Mouse (Mus musculus) megakaryocyte progenitor cell, adult 5-6 weeks (primary cell): ENCODE measurements at regions not wholly inside any gene's neighbourhood (a gene's known extent, or its start where the extent isn't known, plus 50 kb on each side); places are given as distances from the start of the nearest gene placed in this dataset.

ENCODE experiments used
- ATAC-seq: replicated peaks from 2 replicates; pipeline ENCODE4 v1.8.0; 2016; ENCODE audit warnings: mild to moderate bottlenecking, moderate TSS enrichment, inconsistent platforms; ENCODE audit not compliant: poor library complexity

GRCm38 (mm10) chr6:98767858-98768336 is 425.3 kb upstream of the Gm765 start:
- ATAC-seq, result no peak

GRCm38 (mm10) chr6:98754487-98754886 is 411.9 kb upstream of the Gm765 start:
- ATAC-seq, result no peak

DNA sequence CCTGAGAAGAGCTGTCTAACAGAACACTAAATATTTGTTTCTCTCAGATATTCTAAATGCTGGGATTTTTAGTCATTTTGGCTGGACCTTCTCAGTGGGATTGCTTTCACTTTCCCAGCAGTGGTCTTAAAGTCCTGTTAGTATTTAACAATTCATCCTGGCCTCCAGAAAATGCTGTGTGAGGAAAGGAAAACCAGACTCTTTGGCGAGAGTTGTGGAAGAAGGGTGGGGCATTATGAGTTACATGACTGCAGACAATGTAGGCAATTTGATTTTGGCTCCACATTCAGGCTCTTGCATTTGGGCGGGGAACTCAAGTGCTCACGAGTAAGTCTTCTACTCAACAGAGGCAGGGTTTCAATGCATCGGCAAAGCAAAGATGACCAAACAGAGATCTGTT is 406.1 kb upstream of the Gm765 start:
- no peak for ATAC-seq

DNA sequence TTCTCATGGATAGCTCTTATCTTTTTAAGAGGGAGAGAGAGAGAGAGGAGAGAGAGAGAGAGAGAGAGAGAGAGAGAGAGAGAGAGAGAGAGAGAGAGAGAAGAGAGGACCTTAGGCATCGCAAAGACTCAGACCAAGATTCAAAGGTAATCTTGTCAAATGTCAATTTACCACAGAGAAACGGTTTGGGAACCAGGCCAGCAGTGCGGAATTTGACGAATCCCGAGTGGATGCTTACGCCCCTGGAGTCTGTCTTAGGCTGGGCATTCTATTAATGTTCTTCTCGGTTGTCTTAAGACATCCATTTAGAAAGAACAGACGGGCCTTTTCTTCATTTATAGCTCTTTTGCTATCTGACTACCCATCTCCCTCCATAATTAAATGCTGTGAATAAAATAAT is 404.4 kb upstream of the Gm765 start:
- no peak for ATAC-seq

DNA sequence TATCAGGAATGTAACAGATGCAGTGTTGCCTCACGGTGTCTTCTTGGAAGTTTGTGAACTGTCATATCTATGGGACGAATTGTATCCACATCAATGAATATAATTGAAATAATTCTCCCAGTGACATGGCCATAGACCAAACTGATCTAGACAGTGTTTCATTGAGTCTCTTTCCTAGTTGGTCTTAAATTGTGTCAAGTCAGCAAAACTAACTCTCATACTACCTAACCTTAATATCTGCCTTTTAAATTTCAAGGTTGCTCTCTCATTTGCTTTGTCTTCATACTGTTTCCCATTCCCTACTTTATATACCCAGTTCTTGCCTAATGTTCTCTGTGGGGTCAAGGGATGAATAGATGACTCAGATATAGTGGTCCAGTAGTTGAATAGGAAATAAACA is 397.9 kb upstream of the Gm765 start:
- ATAC-seq, result no peak

- 0 out of 2 replicates have a peak, but pooled peaks have one; percentile 38 for ATAC-seq
These were observed 388.5 kb upstream of the Gm765 start for GRCm38 (mm10) chr6:98731010-98731530.

GRCm38 (mm10) chr6:98726605-98727144 is 384.1 kb upstream of the Gm765 start:
- ATAC-seq, result peak; percentile 98

DNA sequence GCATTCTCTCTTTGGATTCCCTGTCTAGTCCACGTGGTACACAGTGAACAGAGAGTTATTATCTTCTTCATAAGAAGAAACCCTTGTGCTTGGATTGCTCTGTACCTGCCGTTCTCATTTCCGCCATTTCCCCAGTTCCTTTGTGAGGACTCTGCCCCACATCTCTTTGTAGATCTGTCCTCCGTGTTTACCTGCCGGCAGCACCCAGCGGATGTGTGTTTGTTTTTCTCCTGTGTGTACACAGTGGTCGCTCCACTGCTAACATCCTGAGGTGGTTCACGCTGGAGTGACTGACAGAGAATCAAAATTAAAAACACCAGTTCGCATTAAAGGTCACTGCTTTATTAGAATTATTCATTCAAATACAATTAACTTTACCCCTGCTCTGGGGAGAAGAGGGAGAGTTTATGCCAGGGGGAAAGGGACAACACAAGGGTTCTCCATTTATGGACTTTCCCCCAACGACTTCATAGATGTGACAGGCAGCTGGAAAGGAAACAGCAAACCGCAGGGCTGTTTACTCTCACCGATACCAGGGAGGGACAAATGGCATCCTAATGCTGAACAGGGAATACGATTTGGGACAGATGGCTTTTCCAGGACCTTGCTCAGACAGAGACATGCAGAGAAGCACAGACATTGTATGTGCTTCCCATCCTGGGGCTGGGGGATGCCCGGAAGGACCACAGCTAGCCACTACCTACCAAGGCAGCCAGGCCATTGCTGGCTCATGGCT is 362.5 kb upstream of the Gm765 start:
- ATAC-seq, result no peak

DNA sequence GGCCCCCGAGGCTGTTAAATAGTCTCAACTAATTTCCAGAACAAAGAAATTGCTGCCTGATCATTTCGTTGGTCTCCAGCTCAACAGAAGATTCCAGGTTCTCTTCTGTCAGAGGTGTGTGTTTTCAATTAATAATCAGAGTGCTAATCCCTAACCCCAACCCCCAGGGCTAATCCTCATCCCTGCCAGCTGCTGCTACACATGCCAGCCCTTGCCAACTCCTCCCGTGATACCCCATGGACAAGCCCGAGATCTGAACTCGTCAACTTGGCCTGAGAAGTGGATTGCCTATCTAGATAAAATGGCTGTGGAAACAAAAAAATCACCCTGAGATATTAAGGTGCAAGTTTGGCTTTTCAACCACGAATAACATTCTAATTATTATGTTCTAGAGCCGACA is 355.0 kb upstream of the Gm765 start:
- no peak for ATAC-seq

- ATAC-seq, result no peak
These were observed 350.9 kb upstream of the Gm765 start for GRCm38 (mm10) chr6:98693411-98693810.

DNA sequence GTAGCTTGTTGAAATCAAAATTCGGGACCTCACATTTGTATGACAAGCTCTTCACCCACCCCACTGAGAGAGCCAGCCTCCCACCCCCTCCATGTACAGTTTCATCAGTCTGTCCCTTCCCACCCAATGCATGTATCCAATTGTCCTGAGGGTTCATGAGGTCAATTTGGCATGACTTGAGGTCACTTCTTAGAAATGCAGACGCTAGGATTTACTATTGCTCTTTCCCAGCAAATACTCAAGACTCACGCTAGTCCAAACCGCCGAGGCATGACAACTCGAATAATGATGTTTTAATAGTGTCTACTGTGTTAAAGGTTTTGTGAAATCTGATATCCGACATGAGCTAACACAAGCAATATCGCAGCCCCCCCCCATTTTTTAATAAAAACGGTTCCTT is 347.6 kb upstream of the Gm765 start:
- no peak for ATAC-seq

- ATAC-seq, result no peak
These were observed 346.8 kb upstream of the Gm765 start for GRCm38 (mm10) chr6:98689395-98689794.

DNA sequence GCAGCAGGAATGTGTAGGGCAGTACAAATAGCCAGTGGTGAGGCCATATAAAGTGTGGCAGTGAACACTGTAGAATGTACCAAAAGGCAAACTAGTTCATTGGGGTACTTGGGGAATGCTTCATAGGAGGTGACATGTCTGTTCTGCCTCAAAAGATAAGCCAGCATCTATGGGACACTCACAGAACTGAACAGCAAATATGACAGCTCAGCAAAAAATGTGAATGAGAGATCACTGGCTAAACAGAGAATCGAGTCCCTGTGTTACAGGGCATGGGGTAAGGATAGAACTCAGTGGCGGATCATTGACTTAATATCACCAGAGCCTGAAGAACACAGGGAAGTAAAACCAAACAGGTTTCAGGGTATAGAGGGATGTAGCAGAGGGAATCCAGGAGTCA is 346.1 kb upstream of the Gm765 start:
- ATAC-seq, result no peak

- ATAC-seq, result no peak
These were observed 323.9 kb upstream of the Gm765 start for GRCm38 (mm10) chr6:98666388-98666989.

DNA sequence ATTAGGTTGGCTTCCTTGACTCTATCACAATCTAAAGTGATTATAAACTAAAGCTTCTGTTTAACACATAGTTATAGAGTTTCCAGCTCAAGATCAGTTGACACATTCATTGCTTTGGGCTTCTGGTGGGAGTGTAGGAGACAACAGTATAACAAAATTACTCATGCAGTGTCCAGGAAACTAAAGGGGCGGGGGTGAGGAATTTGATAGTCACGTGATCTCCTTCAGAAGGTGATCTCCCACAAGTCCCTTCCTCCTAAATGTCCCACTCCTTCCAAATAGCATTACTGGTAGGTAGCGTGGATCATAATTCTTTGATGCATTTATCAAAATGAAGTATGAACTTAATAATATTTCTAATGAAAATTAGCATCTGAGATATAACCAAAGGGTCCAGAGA is 309.3 kb upstream of the Gm765 start:
- no peak for ATAC-seq

DNA sequence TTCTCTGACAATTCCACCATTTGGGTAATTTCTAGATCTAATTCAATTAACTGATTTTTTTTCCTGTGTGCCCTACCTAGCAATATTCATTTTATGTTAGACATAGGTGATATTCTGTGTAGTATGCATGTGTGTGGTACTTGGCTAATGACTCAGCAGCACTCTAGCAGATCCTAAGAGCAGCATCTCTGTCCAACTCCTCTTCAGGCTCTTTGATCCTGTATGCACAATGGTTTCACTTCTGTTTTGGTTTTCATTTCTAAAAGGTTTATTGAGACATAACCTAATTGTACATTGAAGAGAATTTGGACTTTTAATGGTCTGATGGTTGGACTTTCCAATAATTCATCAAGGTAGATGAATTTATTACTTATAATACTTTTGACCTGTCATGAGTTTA is 308.8 kb upstream of the Gm765 start:
- ATAC-seq, result no peak

DNA sequence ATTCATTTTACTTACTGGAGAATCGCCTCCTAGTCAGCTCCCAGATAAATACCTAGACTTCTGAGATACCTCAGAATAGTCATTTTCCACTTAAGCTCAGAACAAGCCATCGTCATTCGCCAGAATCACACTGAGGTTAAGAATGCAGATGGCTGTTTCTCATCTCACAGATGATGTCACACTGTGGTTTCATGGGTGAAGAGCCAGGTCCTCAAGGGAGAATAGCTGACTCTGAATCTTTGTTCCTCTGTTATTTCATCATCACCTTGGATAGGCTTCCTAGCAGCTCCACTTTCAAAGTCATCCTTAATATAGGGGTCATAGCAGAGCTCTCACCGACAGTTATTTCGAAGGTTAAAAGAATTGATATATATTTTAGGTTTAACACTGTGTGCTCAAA is 297.8 kb upstream of the Gm765 start:
- no peak for ATAC-seq

- no peak for ATAC-seq
These were observed 293.3 kb upstream of the Gm765 start for GRCm38 (mm10) chr6:98635816-98636215.

DNA sequence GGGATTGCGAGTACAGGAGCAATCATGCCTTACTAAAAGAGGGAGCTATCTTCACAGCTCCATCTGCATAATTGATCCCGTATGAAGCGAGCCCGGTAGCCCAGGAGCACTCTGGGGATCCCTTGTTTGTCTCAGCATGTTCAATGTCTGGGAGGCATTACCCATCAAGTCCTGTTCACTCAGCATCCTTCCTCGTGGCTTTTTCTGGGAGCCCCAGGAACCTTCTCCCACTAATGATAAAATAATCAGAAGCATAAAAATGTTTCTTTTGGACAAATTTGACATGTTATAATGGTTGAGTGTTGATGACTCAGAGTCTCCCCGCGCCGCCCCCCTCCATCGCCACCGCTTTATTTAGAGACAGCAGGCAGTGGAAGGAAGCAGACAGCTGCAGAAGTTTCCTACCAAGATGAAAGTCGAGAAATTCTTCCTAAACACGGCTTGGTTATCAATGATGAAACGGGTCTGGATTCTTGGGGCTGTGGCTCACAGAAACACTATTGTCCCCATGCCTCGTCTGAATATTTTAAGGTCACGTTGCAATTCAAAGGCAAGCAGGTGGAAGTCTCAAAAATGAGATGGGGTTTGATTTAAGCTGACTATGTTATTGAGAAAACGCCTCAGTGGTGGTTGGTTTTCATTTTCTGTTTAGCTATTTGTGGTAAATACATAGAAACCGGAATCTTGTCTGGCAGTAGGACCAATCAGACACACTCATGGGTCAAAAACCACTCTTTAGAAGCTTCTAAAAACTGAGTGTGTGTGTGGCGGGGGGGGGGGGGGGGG is 289.9 kb upstream of the Gm765 start:
- ATAC-seq, result no peak

DNA sequence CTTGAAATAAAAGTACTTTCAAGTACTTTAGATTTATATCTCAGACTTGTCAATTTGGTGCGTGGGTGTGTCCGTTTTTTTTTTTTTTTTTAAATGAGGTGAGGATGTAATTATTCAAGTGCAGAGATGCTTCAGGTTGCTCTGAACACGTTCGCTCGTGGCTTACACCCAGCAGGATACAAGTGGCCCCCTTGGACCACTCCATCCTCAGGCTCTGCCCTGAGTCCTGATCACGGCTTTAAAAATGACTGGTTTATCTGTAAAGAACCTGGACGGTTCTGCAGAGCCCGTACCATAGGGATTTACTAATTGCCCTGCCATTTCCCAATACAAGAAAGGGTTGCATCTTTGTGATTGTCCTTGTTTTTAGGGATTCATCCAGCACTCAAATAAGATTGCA is 288.7 kb upstream of the Gm765 start:
- no peak for ATAC-seq

DNA sequence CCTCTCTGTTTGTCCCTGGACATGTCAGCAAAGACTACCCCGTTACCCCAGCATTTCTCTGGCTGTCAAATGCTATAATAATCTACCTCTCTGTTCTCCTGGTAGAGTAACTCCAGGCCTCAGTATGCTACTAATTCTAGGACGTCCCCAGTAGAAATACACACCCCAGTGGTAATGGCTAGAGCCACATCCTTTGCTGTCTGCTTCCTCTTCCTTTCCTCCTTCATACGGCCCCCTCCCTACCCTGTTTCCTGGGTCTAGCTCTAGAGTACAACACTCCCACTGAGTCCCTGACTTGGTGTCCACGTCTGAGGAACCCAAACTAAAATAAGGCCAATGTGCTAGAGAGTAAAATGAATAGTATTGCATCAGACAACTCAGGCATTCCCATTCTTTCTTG is 287.1 kb upstream of the Gm765 start:
- no peak for ATAC-seq
